ENCODE assay signal across 22 mouse cellular contexts in the genomic region with DNA sequence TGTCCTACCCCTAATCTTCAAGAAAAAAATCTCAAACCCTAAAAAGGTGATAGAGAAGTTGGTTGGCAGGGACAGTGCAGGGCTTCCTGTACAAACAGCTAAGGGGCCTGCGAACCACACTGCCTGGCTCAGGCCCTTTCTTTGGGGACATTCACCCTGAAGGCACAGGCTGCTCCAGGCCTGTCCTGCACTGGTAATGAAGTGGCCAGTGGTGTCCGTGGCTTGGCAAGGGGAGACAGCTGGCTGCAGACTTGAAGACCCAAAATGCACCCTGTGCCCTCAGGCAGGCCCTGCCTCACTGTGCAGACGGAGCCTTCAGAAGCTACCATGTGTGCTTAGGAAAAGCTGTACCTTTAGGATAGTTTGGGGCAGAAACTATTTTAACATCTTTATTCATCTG. TPM values are rescaled to one million over a fixed set of nuclear protein-coding genes. Genes with fewer than 3 reads are reported as not detected.
DNase-seq lines count a peak whose midpoint lies in the region; ATAC-seq lines count a peak whose summit lies in the region.
"Had no signal": no experiment of that assay in that cellular context is flagged by ENCODE, and none has a peak within 500 bp of the region (broad histone marks: within the 10 kb centered on the region; RNA-seq: fewer than 3 reads in every experiment).

No protein-coding gene starts in this region.

- peak; percentile 4 to 9 for DNase-seq in cerebellum, adult 18-20 months
- no peak for DNase-seq in cerebellum, adult 11 months
- DNase-seq in midbrain, embryonic 14.5 days, result no peak
- DNase-seq: adrenal gland, adult 2 months; gastrocnemius, postnatal 25 days; heart, adult 2 months; heart, postnatal 4 days; lung, adult 2 months; spleen, adult 18-20 months; thymus, postnatal 36 days had no signal

- peaks cover 20% of the 10 kb centered on the region for H3K4me1 ChIP-seq in hindbrain, embryonic 13.5 days (replicated peaks)
- H3K4me1 ChIP-seq in hindbrain, embryonic 12.5 days, result peaks cover 4% of the 10 kb centered on the region
- peaks cover 9% of the 10 kb centered on the region; the same call in 1 of the 2 replicates for H3K4me1 ChIP-seq in midbrain, embryonic 16.5 days (ENCODE audit: control insufficient read depth, insufficient read depth, low read length)
- H3K4me1 ChIP-seq in midbrain, embryonic 14.5 days (ENCODE audit: control insufficient read depth, insufficient read depth, low read length), result peaks cover 8% of the 10 kb centered on the region; the same call in 1 of the 2 replicates
- peaks cover 18% of the 10 kb centered on the region for H3K4me1 ChIP-seq in neural tube, embryonic 15.5 days

- H3K4me3 ChIP-seq in hindbrain, embryonic 13.5 days, result peak overlapping the region; percentile 60; the same call in 1 of the 2 replicates
- no peak overlapping the region for H3K4me3 ChIP-seq in hindbrain, embryonic 12.5 days
- H3K4me3 ChIP-seq in midbrain, embryonic 16.5 days (ENCODE audit: low read depth, low read length), result peak overlapping the region; percentile 73; the same call in 1 of the 2 replicates
- H3K4me3 ChIP-seq in midbrain, embryonic 14.5 days (replicated peaks; ENCODE audit: low read depth, low read length), result no peak overlapping the region
- H3K4me3 ChIP-seq in neural tube, embryonic 15.5 days (replicated peaks), result peak overlapping the region; percentile 62
- H3K4me3 ChIP-seq: embryonic facial prominence, embryonic 13.5 days; heart, adult 2 months; heart, embryonic 15.5 days; kidney, embryonic 15.5 days; myocyte had no signal

- peaks cover 66% of the 10 kb centered on the region for H3K27me3 ChIP-seq in hindbrain, embryonic 13.5 days
- H3K27me3 ChIP-seq in hindbrain, embryonic 12.5 days, result peaks cover 50% of the 10 kb centered on the region
- peaks cover 30% of the 10 kb centered on the region for H3K27me3 ChIP-seq in midbrain, embryonic 16.5 days (ENCODE audit: control insufficient read depth, insufficient read depth, low read depth, low read length)
- peaks cover 42% of the 10 kb centered on the region for H3K27me3 ChIP-seq in midbrain, embryonic 14.5 days (ENCODE audit: control insufficient read depth, insufficient read depth, low read length)
- H3K27me3 ChIP-seq in neural tube, embryonic 15.5 days (replicated peaks), result peaks cover 29% of the 10 kb centered on the region

- H3K9me3 ChIP-seq in hindbrain, embryonic 13.5 days, result no peaks in the 10 kb centered on the region
- no peaks in the 10 kb centered on the region for H3K9me3 ChIP-seq in hindbrain, embryonic 12.5 days (replicated peaks)
- no peaks in the 10 kb centered on the region for H3K9me3 ChIP-seq in midbrain, embryonic 16.5 days (replicated peaks; ENCODE audit: control insufficient read depth, low read length, poor library complexity, severe bottlenecking)
- H3K9me3 ChIP-seq in midbrain, embryonic 14.5 days (ENCODE audit: control insufficient read depth, low read length), result no peaks in the 10 kb centered on the region
- H3K9me3 ChIP-seq in neural tube, embryonic 15.5 days (replicated peaks), result no peaks in the 10 kb centered on the region
- H3K9me3 ChIP-seq: embryonic facial prominence, embryonic 13.5 days; heart, embryonic 15.5 days; kidney, embryonic 15.5 days had no signal

- ATAC-seq in hindbrain, embryonic 13.5 days (ENCODE audit: low FRiP score), result no peak
- ATAC-seq in hindbrain, embryonic 12.5 days (ENCODE audit: low FRiP score), result no peak
- no peak for ATAC-seq in midbrain, embryonic 16.5 days
- no peak for ATAC-seq in midbrain, embryonic 14.5 days (ENCODE audit: low FRiP score, low TSS enrichment)
- no peak for ATAC-seq in neural tube, embryonic 15.5 days (ENCODE audit: low FRiP score)
- ATAC-seq in megakaryocyte progenitor cell, adult 5-6 weeks (replicated peaks; ENCODE audit: poor library complexity), result no peak
- ATAC-seq: intestine, embryonic 16.5 days had no signal

- H3K27ac ChIP-seq in hindbrain, embryonic 13.5 days, result no peak overlapping the region
- H3K27ac ChIP-seq in hindbrain, embryonic 12.5 days, result no peak overlapping the region
- H3K27ac ChIP-seq in midbrain, embryonic 16.5 days (ENCODE audit: low read length), result no peak overlapping the region
- no peak overlapping the region for H3K27ac ChIP-seq in midbrain, embryonic 14.5 days (replicated peaks; ENCODE audit: low read depth, low read length)
- H3K27ac ChIP-seq in neural tube, embryonic 15.5 days (replicated peaks), result peak overlapping the region; percentile 39; the same call in 1 of the 2 replicates
- H3K27ac ChIP-seq: embryonic facial prominence, embryonic 13.5 days; heart, adult 2 months; heart, embryonic 15.5 days; kidney, embryonic 15.5 days had no signal

- H3K9ac ChIP-seq in hindbrain, embryonic 13.5 days, result no peak overlapping the region
- H3K9ac ChIP-seq in hindbrain, embryonic 12.5 days, result no peak overlapping the region
- peak overlapping the region; percentile 85 for H3K9ac ChIP-seq in midbrain, embryonic 16.5 days (ENCODE audit: low read depth, low read length)
- no peak overlapping the region for H3K9ac ChIP-seq in midbrain, embryonic 14.5 days (replicated peaks; ENCODE audit: low read length)
- 0 out of 2 replicates have a peak overlapping the region, but pooled peaks have one; percentile 24 for H3K9ac ChIP-seq in neural tube, embryonic 15.5 days (replicated peaks)
- H3K9ac ChIP-seq: embryonic facial prominence, embryonic 13.5 days; heart, embryonic 15.5 days; kidney, embryonic 15.5 days had no signal

- 70% methylated on average over 3 of the region's 3 CpGs for WGBS in hindbrain, embryonic 13.5 days
- 65% methylated on average over 3 of the region's 3 CpGs for WGBS in hindbrain, embryonic 12.5 days
- WGBS in midbrain, embryonic 16.5 days, result 64% methylated on average over 3 of the region's 3 CpGs
- 70% methylated on average over 3 of the region's 3 CpGs for WGBS in midbrain, embryonic 14.5 days
- 53% methylated on average over 3 of the region's 3 CpGs for WGBS in neural tube, embryonic 15.5 days

- H3K36me3 ChIP-seq in hindbrain, embryonic 13.5 days, result peaks cover 2% of the 10 kb centered on the region; the same call in 1 of the 2 replicates
- H3K36me3 ChIP-seq in hindbrain, embryonic 12.5 days, result no peaks in the 10 kb centered on the region
- H3K36me3 ChIP-seq in midbrain, embryonic 16.5 days (ENCODE audit: control insufficient read depth, insufficient read depth, low read length), result no peaks in the 10 kb centered on the region
- H3K36me3 ChIP-seq in midbrain, embryonic 14.5 days (ENCODE audit: control insufficient read depth, insufficient read depth, low read length), result no peaks in the 10 kb centered on the region
- 0 out of 2 replicates have a peak, but pooled peaks cover 3% of the 10 kb centered on the region for H3K36me3 ChIP-seq in neural tube, embryonic 15.5 days
- H3K36me3 ChIP-seq: embryonic facial prominence, embryonic 13.5 days; heart, embryonic 15.5 days; kidney, embryonic 15.5 days had no signal

- H3K4me2 ChIP-seq in hindbrain, embryonic 13.5 days, result peak overlapping the region; percentile 94
- no peak overlapping the region for H3K4me2 ChIP-seq in hindbrain, embryonic 12.5 days (replicated peaks)
- H3K4me2 ChIP-seq in midbrain, embryonic 16.5 days (ENCODE audit: low read length), result peak overlapping the region; percentile 94
- H3K4me2 ChIP-seq in midbrain, embryonic 14.5 days (ENCODE audit: low read length), result no peak overlapping the region
- H3K4me2 ChIP-seq in neural tube, embryonic 15.5 days, result peak overlapping the region; percentile 93
- H3K4me2 ChIP-seq: embryonic facial prominence, embryonic 13.5 days; heart, embryonic 15.5 days; liver, embryonic 11.5 days had no signal

RNA-seq across cellular contexts. Expression of a gene that starts 1.4 kb away (rescaled TPM):
- 19.9 and 22.0 TPM in 2 replicates for polyA plus RNA-seq in hindbrain, embryonic 13.5 days (2015; fragmentation: Nextera tagmentation; extraction: Ambion mirVana)
- 4.6 and 5.4 TPM in 2 replicates for polyA plus RNA-seq in hindbrain, embryonic 12.5 days (2016; fragmentation: Nextera tagmentation; extraction: Ambion mirVana)
- polyA plus RNA-seq in midbrain, embryonic 16.5 days (2015; fragmentation: Nextera tagmentation; extraction: Ambion mirVana), result 38.3 and 63.7 TPM in 2 replicates
- 15.0 and 25.9 TPM in 2 replicates for polyA plus RNA-seq in midbrain, embryonic 14.5 days (2014; fragmentation: Nextera tagmentation; extraction: Ambion mirVana)
- 104 and 111 TPM in 2 replicates for polyA plus RNA-seq in neural tube, embryonic 15.5 days (2015; fragmentation: Nextera tagmentation; extraction: Ambion mirVana)
- total RNA-seq in megakaryocyte progenitor cell, adult 5-6 weeks (2015), result not detected in 2 replicates
- total RNA-seq in megakaryocyte progenitor cell, adult 5-6 weeks (2017), result not detected in 2 replicates
- total RNA-seq: heart, adult 2 months; megakaryocyte-erythroid progenitor cell, adult 5-6 weeks had no signal
- polyA plus RNA-seq: heart, adult 2 months; liver, embryonic 11.5 days; lung, adult 2 months; myocyte had no signal

Comparison
In these comparisons a context has a peak if more than half of its experiments do, and no peak if none do; other contexts are left out.
1. DNase-seq: peak in cerebellum, adult 18-20 months (2 of 2); none in cerebellum, adult 11 months (single experiment) and midbrain, embryonic 14.5 days (single experiment).
2. H3K4me2 ChIP-seq: peak in hindbrain, embryonic 13.5 days (single experiment), midbrain, embryonic 16.5 days (single experiment) and neural tube, embryonic 15.5 days (single experiment); none in hindbrain, embryonic 12.5 days (single experiment) and midbrain, embryonic 14.5 days (single experiment).
3. H3K4me3 ChIP-seq: peak in hindbrain, embryonic 13.5 days (single experiment), midbrain, embryonic 16.5 days (single experiment) and neural tube, embryonic 15.5 days (single experiment); none in hindbrain, embryonic 12.5 days (single experiment) and midbrain, embryonic 14.5 days (single experiment).
4. H3K9ac ChIP-seq: peak in midbrain, embryonic 16.5 days (single experiment) and neural tube, embryonic 15.5 days (single experiment); none in hindbrain, embryonic 13.5 days (single experiment), hindbrain, embryonic 12.5 days (single experiment) and midbrain, embryonic 14.5 days (single experiment).